Mouse (Mus musculus) cerebellum, adult 2 months (tissue): ENCODE data around the gene BC067074.

Experiments
- CTCF ChIP-seq: fragments of 200-500 bp; IDR thresholded peaks from 2 replicates; pipeline ENCODE4 v1.5.1; 2011; ENCODE audit warnings: low read depth, mild to moderate bottlenecking, control low read depth, low read length, moderate library complexity, borderline replicate concordance; ENCODE audit not compliant: insufficient read depth
- POLR2A ChIP-seq: fragments of 200-500 bp; IDR thresholded peaks from 2 replicates; pipeline ENCODE4 v1.6.1; 2011; ENCODE audit warnings: low read length, control low read depth, borderline replicate concordance; ENCODE audit not compliant: insufficient read depth

- TF ChIP-seq CTCF: no peak
- TF ChIP-seq POLR2A: no peak
These were observed 5.8 kb upstream of the BC067074 start for GRCm38 (mm10) chr13:113287141-113287540.
